21 mouse cellular contexts compared by ENCODE assay signal in genomic region chr1:37726426-37726825, GRCm38 (mm10). TPM values are rescaled to one million over a fixed set of nuclear protein-coding genes. Genes with fewer than 3 reads are reported as not detected.
DNase-seq lines count a peak whose midpoint lies in the region; ATAC-seq lines count a peak whose summit lies in the region.
"Had no signal": no experiment of that assay in that cellular context is flagged by ENCODE, and none has a peak within 500 bp of the region (broad histone marks: within the 10 kb centered on the region; RNA-seq: fewer than 3 reads in every experiment).

No protein-coding gene starts in this region.

- H3K9me3 ChIP-seq in forebrain, embryonic 16.5 days (ENCODE audit: control insufficient read depth, low read length), result no peaks in the 10 kb centered on the region
- H3K9me3 ChIP-seq in forebrain, embryonic 14.5 days (replicated peaks; ENCODE audit: control insufficient read depth, low read length), result no peaks in the 10 kb centered on the region
- H3K9me3 ChIP-seq: embryonic facial prominence, embryonic 13.5 days; heart, embryonic 10.5 days; limb, embryonic 13.5 days; neural tube, embryonic 12.5 days had no signal

- no peak for DNase-seq in forebrain, embryonic 14.5 days (ENCODE audit: low spot score)
- peak; percentile 45 to 63 for DNase-seq in layer of hippocampus, postnatal 14 days (ENCODE audit: low spot score in 2 of 2)
- no peak for DNase-seq in layer of hippocampus, postnatal 10 days (ENCODE audit: low spot score in 2 of 2)
- peak; percentile 57 for DNase-seq in right cerebral cortex, adult 2 months (ENCODE audit: low spot score in 2 of 2)
- no peak for DNase-seq in right cerebral cortex, postnatal 4 days
- peak; percentile 82 for DNase-seq in telencephalon, adult 2 months (ENCODE audit: low read depth, low spot score)
- no peak for DNase-seq in heart, postnatal 36 days
- DNase-seq: adrenal gland, adult 8-10 months; cerebellum, postnatal 10 days; kidney, adult 2 months; kidney, postnatal 10 days had no signal

- intact Hi-C loops in heart, postnatal 36 days (cut with DNase I), result no loop called here

- H3K4me3 ChIP-seq in forebrain, embryonic 16.5 days (replicated peaks; ENCODE audit: low read length), result no peak overlapping the region
- no peak overlapping the region for H3K4me3 ChIP-seq in forebrain, embryonic 14.5 days (ENCODE audit: low read depth, low read length)
- H3K4me3 ChIP-seq: embryonic facial prominence, embryonic 13.5 days; heart, embryonic 10.5 days; limb, embryonic 13.5 days; neural tube, embryonic 12.5 days had no signal

- no peaks in the 10 kb centered on the region for H3K36me3 ChIP-seq in forebrain, embryonic 16.5 days (ENCODE audit: control insufficient read depth, insufficient read depth)
- no peaks in the 10 kb centered on the region for H3K36me3 ChIP-seq in forebrain, embryonic 14.5 days (ENCODE audit: control insufficient read depth, insufficient read depth, low read length)
- H3K36me3 ChIP-seq: embryonic facial prominence, embryonic 13.5 days; heart, embryonic 10.5 days; limb, embryonic 13.5 days; neural tube, embryonic 12.5 days had no signal

- 76% methylated on average over 8 of the region's 8 CpGs for WGBS in forebrain, embryonic 16.5 days
- 88% methylated on average over 8 of the region's 8 CpGs for WGBS in forebrain, embryonic 14.5 days

- H3K9ac ChIP-seq in forebrain, embryonic 16.5 days (replicated peaks; ENCODE audit: low read depth, low read length), result no peak overlapping the region
- H3K9ac ChIP-seq in forebrain, embryonic 14.5 days (ENCODE audit: low read length), result no peak overlapping the region
- H3K9ac ChIP-seq: embryonic facial prominence, embryonic 13.5 days; limb, embryonic 13.5 days; liver, embryonic 14.5 days; neural tube, embryonic 12.5 days had no signal

- ATAC-seq in forebrain, embryonic 16.5 days, result peak; percentile 69; the same call in 1 of the 2 replicates
- ATAC-seq in forebrain, embryonic 14.5 days, result no peak
- ATAC-seq: CD4-positive, CD25-positive, alpha-beta regulatory T cell, adult 4 months; inflammation-experienced regulatory T-cells, adult 6 months; Patski had no signal

- no peak overlapping the region for H3K4me2 ChIP-seq in forebrain, embryonic 16.5 days (ENCODE audit: low read length)
- H3K4me2 ChIP-seq in forebrain, embryonic 14.5 days (ENCODE audit: low read length), result no peak overlapping the region
- H3K4me2 ChIP-seq: embryonic facial prominence, embryonic 13.5 days; limb, embryonic 13.5 days; neural tube, embryonic 12.5 days had no signal

- no peaks in the 10 kb centered on the region; the same call in 1 of the 2 replicates for H3K27me3 ChIP-seq in forebrain, embryonic 16.5 days (replicated peaks; ENCODE audit: control insufficient read depth, insufficient read depth, low read length)
- H3K27me3 ChIP-seq in forebrain, embryonic 14.5 days (replicated peaks; ENCODE audit: control insufficient read depth, insufficient read depth, low read length), result no peaks in the 10 kb centered on the region
- H3K27me3 ChIP-seq: neural tube, embryonic 12.5 days had no signal

- no peak overlapping the region for H3K27ac ChIP-seq in forebrain, embryonic 16.5 days (ENCODE audit: low read length)
- no peak overlapping the region for H3K27ac ChIP-seq in forebrain, embryonic 14.5 days (ENCODE audit: low read depth, low read length)
- H3K27ac ChIP-seq: embryonic facial prominence, embryonic 13.5 days; heart, embryonic 10.5 days; limb, embryonic 13.5 days; liver, embryonic 14.5 days; neural tube, embryonic 12.5 days had no signal

- no peaks in the 10 kb centered on the region for H3K4me1 ChIP-seq in forebrain, embryonic 16.5 days (replicated peaks; ENCODE audit: control insufficient read depth, insufficient read depth, low read length)
- H3K4me1 ChIP-seq in forebrain, embryonic 14.5 days (ENCODE audit: control insufficient read depth, insufficient read depth, low read length), result no peaks in the 10 kb centered on the region
- H3K4me1 ChIP-seq: heart, embryonic 10.5 days; limb, embryonic 13.5 days; neural tube, embryonic 12.5 days had no signal

RNA-seq across cellular contexts. Expression of gene 2010300C02Rik, which starts 6.5 kb away (rescaled TPM):
- polyA plus RNA-seq in forebrain, embryonic 16.5 days (2015; fragmentation: Nextera tagmentation; extraction: Ambion mirVana), result 2.6 and 3.5 TPM in 2 replicates
- 1.7 and 2.0 TPM in 2 replicates for polyA plus RNA-seq in forebrain, embryonic 14.5 days (2014; fragmentation: Nextera tagmentation; extraction: Ambion mirVana)
- 100 to 1,000 TPM; 260 to 286 TPM for total RNA-seq in layer of hippocampus, postnatal 14 days (2021)
- 100 to 1,000 TPM; 151 to 166 TPM for total RNA-seq in layer of hippocampus, postnatal 10 days (2021)
- under 1 TPM; 0.94 to 0.98 TPM for total RNA-seq in heart, postnatal 36 days (2021)
- total RNA-seq: monocyte, adult 5-6 weeks had no signal

Comparison
In these comparisons a context has a peak if more than half of its experiments do, and no peak if none do; other contexts are left out.
1. DNase-seq: peak in layer of hippocampus, postnatal 14 days (2 of 2), right cerebral cortex, adult 2 months (2 of 2) and telencephalon, adult 2 months (single experiment); none in forebrain, embryonic 14.5 days (single experiment), layer of hippocampus, postnatal 10 days (0 of 2), right cerebral cortex, postnatal 4 days (single experiment) and heart, postnatal 36 days (0 of 2).
2. RNA of gene 2010300C02Rik, which starts 6.5 kb away (total RNA-seq): 260 to 286 TPM in layer of hippocampus, postnatal 14 days and 151 to 166 TPM in layer of hippocampus, postnatal 10 days; 0.94 to 0.98 TPM in heart, postnatal 36 days; every median in the first group is over 10 times any median in the second.